Mouse (Mus musculus) midbrain, embryonic 12.5 days (tissue): Measurements from ENCODE around the gene Rdh12. TPM values are rescaled to one million over a fixed set of nuclear protein-coding genes. Genes with fewer than 3 reads are reported as not detected.

Experiments used
- ATAC-seq: fragments of 200-750 bp; cut with Nextera tagmentation; 2 replicates; pipeline ENCODE4 v1.8.0; 2017; ENCODE audit warnings: low read depth, moderate TSS enrichment, moderate library complexity; ENCODE audit not compliant: low FRiP score
- H3K27ac ChIP-seq: fragments of 300-500 bp; sonication (generic); replicated peaks from 2 replicates; pipeline ENCODE4 v1.5.1; 2016; ENCODE audit warnings: mild to moderate bottlenecking
- H3K27me3 ChIP-seq: fragments of 300-500 bp; sonication (generic); 2 replicates; pipeline ENCODE4 v1.6.1; 2016; ENCODE audit warnings: mild to moderate bottlenecking
- H3K36me3 ChIP-seq: fragments of 300-500 bp; sonication (generic); 2 replicates; pipeline ENCODE4 v1.6.1; 2016
- H3K4me1 ChIP-seq: fragments of 300-500 bp; sonication (generic); 2 replicates; pipeline ENCODE4 v1.6.1; 2016
- H3K4me2 ChIP-seq: fragments of 300-500 bp; sonication (generic); replicated peaks from 2 replicates; pipeline ENCODE4 v1.6.1; 2016; ENCODE audit warnings: mild to moderate bottlenecking, moderate library complexity
- H3K4me3 ChIP-seq: fragments of 300-500 bp; sonication (generic); 2 replicates; pipeline ENCODE4 v1.5.1; 2016; ENCODE audit warnings: mild to moderate bottlenecking
- H3K9ac ChIP-seq: fragments of 300-500 bp; sonication (generic); replicated peaks from 2 replicates; pipeline ENCODE4 v1.6.1; 2016; ENCODE audit warnings: mild to moderate bottlenecking, moderate library complexity
- H3K9me3 ChIP-seq: fragments of 300-500 bp; sonication (generic); 2 replicates; pipeline ENCODE4 v1.6.1; 2016; ENCODE audit warnings: mild to moderate bottlenecking
- WGBS: fragments of 180-500 bp; shearing (Covaris S2); methylation state at CpG from one replicate; pipeline ENCODE4 v1.1.7; 2016; 5-methylcytosine and 5-hydroxymethylcytosine counted together
- polyA plus RNA-seq: library from polyadenylated mRNA; unstranded; fragments of >200 nt; fragmentation: Nextera tagmentation; extraction: Ambion mirVana; gene quantifications from 2 replicates; pipeline ENCODE4 v1.2.1, GENCODE M21; 2016

Gene Rdh12
- polyA plus RNA-seq, 1 experiment from 2014 or later, result 1.8 TPM

GRCm38 (mm10) chr12:79260154-79260553 lies 51.4 kb downstream of the Rdh12 start:
- peaks cover 62% of the 10 kb centered on the region for H3K36me3 ChIP-seq
- no peak for ATAC-seq
- H3K27ac ChIP-seq, result no peak overlapping the region
- no peak overlapping the region for H3K4me3 ChIP-seq
- H3K27me3 ChIP-seq, result no peaks in the 10 kb centered on the region
- H3K4me2 ChIP-seq, result no peak overlapping the region
- H3K9ac ChIP-seq, result no peak overlapping the region
- no peaks in the 10 kb centered on the region for H3K9me3 ChIP-seq
- WGBS, result 90% methylated on average over 2 of the region's 2 CpGs
- no peaks in the 10 kb centered on the region for H3K4me1 ChIP-seq

GRCm38 (mm10) chr12:79261035-79261434 lies 52.3 kb downstream of the Rdh12 start:
- Histone ChIP-seq H3K9ac (no peak overlapping the region), H3K4me1 (no peaks in the 10 kb centered on the region), H3K27me3 (no peaks in the 10 kb centered on the region), H3K4me3 (no peak overlapping the region), H3K36me3 (peaks cover 71% of the 10 kb centered on the region), H3K27ac (no peak overlapping the region), H3K4me2 (no peak overlapping the region), H3K9me3 (no peaks in the 10 kb centered on the region)
- WGBS, result 48% methylated on average over 5 of the region's 5 CpGs
- no peak for ATAC-seq

Other genes starting within 250 kb of the Rdh12 start
- gene Tmem229b, start 201.3 kb upstream of the Rdh12 start, polyA plus RNA-seq, result 17.3 and 21.4 TPM in 2 replicates
- gene Plekhh1, start 179.8 kb upstream of the Rdh12 start, polyA plus RNA-seq, result 8.1 and 8.2 TPM in 2 replicates
- gene Pigh, start 119.3 kb upstream of the Rdh12 start, polyA plus RNA-seq, result 26.2 and 30.4 TPM in 2 replicates
- 9.0 and 9.7 TPM in 2 replicates for gene Arg2, start 78.1 kb upstream of the Rdh12 start, polyA plus RNA-seq
- 113 and 115 TPM in 2 replicates for gene Vti1b, start 36.2 kb upstream of the Rdh12 start, polyA plus RNA-seq
- gene Rdh11, start 16.6 kb upstream of the Rdh12 start, polyA plus RNA-seq, result 28.3 and 28.4 TPM in 2 replicates
- 13.7 and 18.4 TPM in 2 replicates for gene Zfyve26, start 87.4 kb downstream of the Rdh12 start, polyA plus RNA-seq
- gene Rad51b, start 88.4 kb downstream of the Rdh12 start, polyA plus RNA-seq, result 6.5 and 7.6 TPM in 2 replicates